Mouse (Mus musculus) G1E (cell line): ENCODE measurements at regions not wholly inside any gene's neighbourhood (a gene's known extent, or its start where the extent isn't known, plus 50 kb on each side); places are given as distances from the start of the nearest gene placed in this dataset.

Experiments used
- ATAC-seq: 2 replicates; pipeline ENCODE4 v1.8.0; 2016; ENCODE audit warnings: mild to moderate bottlenecking; ENCODE audit not compliant: insufficient number of reproducible peaks, poor library complexity, low FRiP score, severe bottlenecking; ENCODE audit errors: extremely low read depth
- DNase-seq: peaks from one replicate; pipeline ENCODE4 v3.0.0; 2012; ENCODE audit warnings: low spot score
- H3K27me3 ChIP-seq: 2 replicates; pipeline ENCODE4 v1.6.1; 2012; ENCODE audit warnings: mild to moderate bottlenecking, low read length, inconsistent platforms; ENCODE audit not compliant: insufficient read depth
- H3K36me3 ChIP-seq: replicated peaks from 2 replicates; pipeline ENCODE3; 2012; ENCODE audit warnings: mild to moderate bottlenecking, inconsistent platforms
- H3K4me1 ChIP-seq: 2 replicates; pipeline ENCODE4 v1.6.1; 2012; ENCODE audit warnings: low read depth, low read length, inconsistent platforms, mixed read lengths; ENCODE audit not compliant: insufficient read depth
- H3K4me3 ChIP-seq: 2 replicates; pipeline ENCODE4 v1.5.1; 2012; ENCODE audit warnings: low read depth, mild to moderate bottlenecking, inconsistent platforms, low read length, moderate library complexity, mixed read lengths
- H3K9me3 ChIP-seq: replicated peaks from 2 replicates; pipeline ENCODE4 v1.6.1; 2012; ENCODE audit warnings: inconsistent platforms
- CTCF ChIP-seq: IDR thresholded peaks from 2 replicates; pipeline ENCODE4 v1.5.1; 2012; ENCODE audit warnings: low read depth, low read length, inconsistent platforms, mixed read lengths
- GATA1 ChIP-seq: IDR thresholded peaks from 2 replicates; pipeline ENCODE4 v1.6.1; 2012; ENCODE audit warnings: borderline replicate concordance, low read length, inconsistent platforms, mixed read lengths
- GATA2 ChIP-seq: IDR thresholded peaks from 2 replicates; pipeline ENCODE4 v1.6.1; 2012; ENCODE audit warnings: low read depth, low read length, inconsistent platforms, borderline replicate concordance
- POLR2AphosphoS5 ChIP-seq: IDR thresholded peaks from 2 replicates; pipeline ENCODE4 v1.6.1; 2012; ENCODE audit warnings: low read depth, low read length, inconsistent platforms; ENCODE audit not compliant: insufficient replicate concordance
- TAL1 ChIP-seq: conservative IDR thresholded peaks from 2 replicates; pipeline ENCODE4 v1.6.1; 2012; ENCODE audit warnings: low read depth, low read length, inconsistent platforms, mixed read lengths

DNA sequence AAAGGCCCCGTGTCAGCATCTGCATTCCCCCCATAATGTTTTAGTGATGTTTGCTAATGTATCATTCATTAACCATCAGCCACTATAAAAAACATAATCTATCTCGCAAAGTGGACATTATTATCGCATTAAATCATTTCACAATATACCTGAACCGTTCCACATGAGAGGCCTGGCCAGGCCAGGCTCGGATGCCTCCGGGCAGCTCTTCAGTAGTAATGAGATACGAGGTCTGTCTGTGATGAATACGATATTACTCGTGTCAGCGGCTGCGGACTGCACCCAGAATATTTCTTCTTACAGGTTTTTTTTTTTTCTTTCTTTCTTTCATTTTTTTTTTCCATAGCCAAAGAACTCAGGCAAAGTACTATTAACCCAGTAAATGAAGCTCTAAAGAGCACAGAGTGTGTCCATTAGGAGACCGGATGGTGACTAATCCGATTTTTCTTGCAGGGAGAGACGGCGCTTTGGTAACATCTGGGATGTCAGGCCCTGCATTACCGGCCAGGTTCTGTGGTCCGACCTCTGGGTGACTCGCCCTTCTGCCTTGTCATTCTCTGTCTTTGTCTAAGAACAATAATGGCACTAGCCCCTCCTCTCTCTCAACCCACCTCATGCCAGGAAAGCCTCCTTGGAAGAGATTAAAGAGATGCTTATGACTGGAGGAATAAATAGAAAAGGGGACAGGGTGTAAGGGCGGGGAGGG, 145.5 kb downstream of the Slc35b3 start:
- no peak overlapping the region for H3K4me3 ChIP-seq
- ATAC-seq = no peak
- no peaks in the 10 kb centered on the region for H3K4me1 ChIP-seq
- H3K9me3 ChIP-seq = no peaks in the 10 kb centered on the region
- H3K36me3 ChIP-seq = no peaks in the 10 kb centered on the region
- H3K27me3 ChIP-seq = no peaks in the 10 kb centered on the region
- no peak for TF ChIP-seq POLR2AphosphoS5
- TF ChIP-seq GATA2 = no peak
- no peak for TF ChIP-seq GATA1
- no peak for TF ChIP-seq TAL1
- no peak for TF ChIP-seq CTCF
- DNase-seq = no peak

- ATAC-seq (no peak), DNase-seq (no peak)
- H3K36me3 ChIP-seq = no peaks in the 10 kb centered on the region
- H3K9me3 ChIP-seq = no peaks in the 10 kb centered on the region
- no peaks in the 10 kb centered on the region for H3K4me1 ChIP-seq
- TF ChIP-seq TAL1 = no peak
- TF ChIP-seq CTCF = no peak
- no peak for TF ChIP-seq GATA2
- no peak for TF ChIP-seq GATA1
- TF ChIP-seq POLR2AphosphoS5 = no peak
- peaks cover 8% of the 10 kb centered on the region; the same call in 1 of the 2 replicates for H3K27me3 ChIP-seq
- no peak overlapping the region for H3K4me3 ChIP-seq
These were observed 139.7 kb upstream of the Eef1e1 start for GRCm38 (mm10) chr13:38798514-38798913.

DNA sequence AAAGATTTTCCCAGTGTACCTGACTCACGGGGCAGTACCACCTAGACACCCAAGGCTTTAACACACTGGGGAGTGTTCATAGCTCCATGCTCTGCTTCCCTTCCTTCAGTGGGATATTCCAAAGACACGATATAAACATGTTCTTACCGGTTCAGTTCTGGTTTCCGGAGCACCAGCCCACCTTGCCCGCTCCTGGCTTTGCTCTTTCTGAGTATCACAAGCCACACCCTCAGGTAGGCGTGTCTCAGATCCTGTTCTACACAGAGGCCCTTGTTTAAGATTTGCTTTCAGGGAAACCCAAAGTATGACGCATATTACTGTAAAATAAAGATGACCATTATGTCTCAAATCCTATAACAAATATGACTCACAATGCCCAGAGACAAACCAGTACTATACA, 134.6 kb upstream of the Eef1e1 start:
- DNase-seq = no peak
- Histone ChIP-seq H3K9me3 (no peaks in the 10 kb centered on the region), H3K4me3 (no peak overlapping the region), H3K36me3 (no peaks in the 10 kb centered on the region), H3K27me3 (no peaks in the 10 kb centered on the region), H3K4me1 (no peaks in the 10 kb centered on the region)
- TF ChIP-seq GATA2 (no peak), TAL1 (no peak), POLR2AphosphoS5 (no peak), CTCF (no peak), GATA1 (no peak)
- ATAC-seq = no peak

DNA sequence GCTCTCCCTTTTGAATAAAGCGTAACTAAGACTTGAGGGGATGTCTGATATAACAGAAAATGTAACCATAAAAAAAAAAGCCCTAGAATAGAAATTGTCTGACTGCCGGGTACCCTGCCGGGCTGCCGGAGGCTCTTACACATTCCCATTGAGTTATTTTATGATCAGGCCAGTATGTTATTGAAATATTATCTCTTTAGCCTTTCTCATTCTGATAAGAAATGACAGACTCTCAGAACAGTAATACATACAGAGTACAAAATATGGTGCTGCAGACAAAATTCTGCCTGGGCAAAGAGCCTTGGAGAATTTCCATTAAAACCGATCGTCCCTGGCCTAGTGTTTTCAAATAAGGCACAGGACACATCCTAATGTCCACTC, 121.8 kb upstream of the Eef1e1 start:
- Histone ChIP-seq H3K4me3 (no peak overlapping the region), H3K36me3 (no peaks in the 10 kb centered on the region), H3K4me1 (no peaks in the 10 kb centered on the region), H3K27me3 (no peaks in the 10 kb centered on the region), H3K9me3 (no peaks in the 10 kb centered on the region)
- DNase-seq = no peak
- no peak for TF ChIP-seq CTCF
- TF ChIP-seq POLR2AphosphoS5 = no peak
- TF ChIP-seq GATA1 = no peak
- TF ChIP-seq TAL1 = no peak
- TF ChIP-seq GATA2 = no peak
- no peak for ATAC-seq

- Histone ChIP-seq H3K36me3 (no peaks in the 10 kb centered on the region), H3K4me1 (no peaks in the 10 kb centered on the region), H3K4me3 (no peak overlapping the region), H3K9me3 (no peaks in the 10 kb centered on the region), H3K27me3 (no peaks in the 10 kb centered on the region)
- ATAC-seq (no peak), DNase-seq (no peak)
- no peak for TF ChIP-seq GATA1
- TF ChIP-seq POLR2AphosphoS5 = no peak
- TF ChIP-seq GATA2 = no peak
These were observed 121.2 kb upstream of the Eef1e1 start for GRCm38 (mm10) chr13:38779984-38780629.

DNA sequence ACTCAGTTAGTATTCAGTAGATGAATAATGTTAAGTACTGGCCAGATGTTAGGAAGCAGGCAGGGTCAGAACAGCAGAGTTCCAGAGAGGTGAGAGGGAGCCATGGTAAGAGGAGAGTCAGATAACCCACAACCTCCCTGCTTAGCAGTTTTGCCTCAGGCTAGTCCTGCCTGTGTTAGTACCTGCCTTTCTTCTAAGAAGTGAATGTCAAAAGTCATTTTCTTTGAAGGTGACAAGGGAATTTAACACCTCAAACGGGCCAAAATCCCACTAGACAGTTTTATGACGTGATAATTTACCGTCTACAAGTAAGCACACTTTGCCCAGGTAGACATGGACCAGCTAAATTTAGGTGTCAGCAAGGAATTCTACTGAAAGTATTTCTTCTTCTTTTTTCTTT, 117.7 kb upstream of the Eef1e1 start:
- no peaks in the 10 kb centered on the region for H3K4me1 ChIP-seq
- TF ChIP-seq GATA2 (no peak), GATA1 (no peak), CTCF (no peak), POLR2AphosphoS5 (no peak), TAL1 (no peak)
- DNase-seq (no peak), ATAC-seq (no peak)
- no peak overlapping the region for H3K4me3 ChIP-seq
- no peaks in the 10 kb centered on the region for H3K27me3 ChIP-seq
- no peaks in the 10 kb centered on the region for H3K9me3 ChIP-seq
- no peaks in the 10 kb centered on the region for H3K36me3 ChIP-seq

GRCm38 (mm10) chr13:38772996-38773395, 114.1 kb upstream of the Eef1e1 start:
- Histone ChIP-seq H3K36me3 (no peaks in the 10 kb centered on the region), H3K9me3 (no peaks in the 10 kb centered on the region), H3K27me3 (no peaks in the 10 kb centered on the region), H3K4me3 (no peak overlapping the region), H3K4me1 (no peaks in the 10 kb centered on the region)
- no peak for DNase-seq
- no peak for ATAC-seq
- no peak for TF ChIP-seq GATA1
- TF ChIP-seq GATA2 = no peak
- no peak for TF ChIP-seq TAL1
- no peak for TF ChIP-seq POLR2AphosphoS5
- TF ChIP-seq CTCF = no peak
